Mouse (Mus musculus): ENCODE data around the gene Ppp1r8. TPM values are rescaled to one million over a fixed set of nuclear protein-coding genes. Genes with fewer than 3 reads are reported as not detected.

The Ppp1r8 gene
- polyA plus RNA-seq (2015; fragmentation: Nextera tagmentation; extraction: Ambion mirVana): 48.5 and 50.9 TPM in 2 replicates

DNA sequence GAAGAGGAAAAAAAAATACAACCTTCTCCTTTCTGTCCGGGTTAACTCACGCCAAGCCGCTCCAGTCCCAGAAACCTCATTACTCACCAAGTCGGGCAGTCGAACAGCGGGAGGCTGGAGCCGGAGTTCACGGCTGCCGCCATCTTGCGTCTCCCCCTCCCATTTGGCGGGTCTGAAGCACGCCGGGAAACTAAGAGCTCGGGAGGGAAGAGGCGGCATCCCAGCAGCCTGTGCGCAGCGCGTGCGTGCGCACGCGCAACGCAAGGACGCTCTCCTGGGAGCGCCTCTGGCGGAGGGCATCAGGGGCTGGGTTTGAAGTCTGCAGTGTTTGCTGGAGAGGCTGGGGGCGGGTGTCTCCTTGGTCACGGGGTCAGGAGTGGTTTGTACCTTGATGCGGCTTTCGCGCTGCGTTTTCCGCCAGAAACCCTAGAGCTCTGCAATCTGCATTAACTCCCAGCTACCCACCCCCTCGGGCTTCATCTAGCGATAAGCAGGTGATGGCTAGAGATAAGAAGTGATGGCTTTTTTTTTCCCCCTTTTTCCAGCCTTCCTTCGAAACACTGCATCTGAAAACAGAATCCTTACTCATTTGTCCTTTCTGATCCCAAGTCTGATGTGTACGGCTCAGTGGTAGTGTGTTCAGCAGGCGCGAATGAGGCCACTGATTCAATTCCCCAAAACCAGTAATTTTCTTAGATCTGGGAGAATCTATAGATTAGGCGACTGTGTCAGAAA, at the start of gene Ppp1r8:
Gene Ppp1r8 (minus strand): TSS at position 200 of the 735 bp plus-strand sequence.
- peaks cover 33% of the 10 kb centered on the region for H3K36me3 ChIP-seq
- WGBS: 2% methylated on average over 40 of the region's 40 CpGs
- ATAC-seq (ENCODE audit: low FRiP score): peak; percentile 99

DNA sequence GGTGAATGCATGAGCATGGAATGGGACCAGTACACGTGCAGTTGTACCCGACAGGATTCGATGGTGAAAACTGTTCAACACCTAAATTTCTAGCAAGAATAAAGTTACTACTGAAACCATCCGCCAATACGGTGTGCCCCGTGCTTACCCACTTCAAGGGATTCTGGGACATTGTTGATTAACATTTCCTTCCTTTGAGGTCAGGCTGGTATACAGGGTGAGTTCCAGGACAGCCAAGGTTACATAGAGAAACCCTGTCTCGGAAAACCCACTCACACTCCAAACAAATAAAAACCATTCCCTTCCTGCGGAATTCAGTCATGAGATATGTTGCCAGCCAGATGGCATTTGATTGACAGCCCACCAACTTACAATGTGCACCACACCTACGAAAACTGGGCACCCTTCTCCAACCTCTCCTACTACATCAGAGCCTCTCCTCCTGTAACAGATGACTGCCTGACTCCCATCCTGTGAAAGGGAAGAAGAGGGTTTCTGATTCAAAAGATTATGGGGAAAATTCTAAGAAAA, 41.9 kb upstream of the Ppp1r8 start:
- ATAC-seq (ENCODE audit: low FRiP score): peak; percentile 22; the same call in 1 of the 2 replicates
- 14% methylated on average over 9 of the region's 9 CpGs for WGBS
- Histone ChIP-seq H3K9ac (peak overlapping the region; percentile 96), H3K4me3 (peak overlapping the region; percentile 98), H3K36me3 (peaks cover 6% of the 10 kb centered on the region), H3K9me3 (no peaks in the 10 kb centered on the region), H3K4me1 (replicated peaks) (peaks cover 35% of the 10 kb centered on the region), H3K27ac (peak overlapping the region; percentile 87), H3K27me3 (no peaks in the 10 kb centered on the region), H3K4me2 (peak overlapping the region; percentile 85)

More for the DNA sequence above, at the start of gene Ppp1r8:
- Histone ChIP-seq H3K4me2 (peak within 1 kb of the TSS; percentile 77), H3K27ac (peak within 1 kb of the TSS; percentile 87), H3K4me1 (replicated peaks) (peaks cover 17% of the 10 kb centered on the region), H3K9ac (peak within 1 kb of the TSS; percentile 94), H3K4me3 (peak within 1 kb of the TSS; percentile 93), H3K9me3 (no peaks in the 10 kb centered on the region), H3K27me3 (no peaks in the 10 kb centered on the region)

DNA sequence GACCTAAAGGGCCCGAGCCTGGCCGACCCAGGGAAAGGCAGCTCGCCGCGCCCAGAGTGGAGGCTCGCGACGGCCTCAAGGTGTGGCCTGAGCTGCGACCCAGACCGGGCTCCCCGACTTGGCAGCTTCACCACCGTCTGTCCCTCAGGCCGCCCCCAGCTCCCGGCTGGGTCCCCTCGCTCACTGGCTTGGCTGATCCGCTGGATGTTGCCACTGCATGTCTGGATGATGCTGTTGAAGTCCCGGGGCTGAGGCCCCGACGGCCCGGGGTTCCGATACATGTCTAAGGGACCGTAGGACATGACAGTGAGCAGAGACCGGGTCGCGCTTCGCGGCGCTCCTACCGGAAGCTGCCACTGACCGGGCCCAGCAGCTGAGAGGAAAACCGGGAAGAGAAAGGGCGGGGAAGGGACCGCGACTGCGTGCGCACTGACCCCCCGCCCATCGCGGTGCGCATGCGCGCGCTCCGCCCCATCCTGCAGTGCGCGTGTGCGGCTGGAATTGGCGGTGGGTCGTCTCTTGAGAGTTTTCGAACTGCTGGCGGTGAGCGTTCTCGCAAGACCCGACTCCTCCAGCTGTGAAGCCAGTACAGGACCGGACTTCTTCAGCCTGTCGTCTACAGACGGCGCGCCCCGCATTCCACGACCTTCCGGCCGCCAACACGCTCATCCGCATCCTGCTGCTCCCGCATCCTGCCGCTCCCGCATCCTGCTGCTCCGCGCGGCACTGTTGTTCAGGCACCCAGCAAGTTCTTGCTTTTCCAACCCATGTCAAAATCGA, 41.3 kb upstream of the Ppp1r8 start, which contains the start of gene Stx12:
Gene Stx12 (minus strand): TSS at position 446 of the 780 bp plus-strand sequence.
- WGBS: under 1% methylated on average over 72 of the region's 72 CpGs
- ATAC-seq (ENCODE audit: low FRiP score): peak; percentile 95

DNA sequence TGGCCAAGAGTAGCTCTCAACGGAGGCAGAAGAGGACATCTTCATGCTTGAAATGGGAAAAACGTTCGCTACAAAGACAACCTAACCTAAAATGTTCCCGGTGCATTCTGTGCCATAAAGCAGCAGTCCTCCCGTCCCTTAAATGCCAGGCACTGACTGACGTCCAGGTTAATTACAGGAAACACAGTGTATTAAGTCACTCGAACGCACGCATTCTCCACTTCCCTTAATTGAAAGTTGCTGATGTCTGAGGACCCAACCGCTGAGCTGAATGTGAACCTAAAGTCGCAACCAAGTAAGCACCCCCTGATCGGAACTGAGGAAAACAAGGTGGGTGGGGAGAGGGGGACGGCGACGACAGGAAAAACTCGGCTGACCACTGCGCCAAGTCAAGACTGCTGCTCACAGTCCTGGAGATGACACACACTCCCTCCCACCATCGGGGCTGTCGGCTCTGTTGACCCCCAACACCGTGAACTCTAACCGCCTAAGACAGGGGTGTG, 40.6 kb upstream of the Ppp1r8 start:
- WGBS: 4% methylated on average over 21 of the region's 21 CpGs
- no peak for ATAC-seq (ENCODE audit: low FRiP score)
- H3K9me3 ChIP-seq: no peaks in the 10 kb centered on the region

More for the DNA sequence above, 41.3 kb upstream of the Ppp1r8 start, which contains the start of gene Stx12:
- Histone ChIP-seq H3K4me2 (peak within 1 kb of the TSS; percentile 85), H3K9me3 (no peaks in the 10 kb centered on the region), H3K4me3 (peak within 1 kb of the TSS; percentile 98), H3K27me3 (no peaks in the 10 kb centered on the region), H3K9ac (peak within 1 kb of the TSS; percentile 96), H3K27ac (peak within 1 kb of the TSS; percentile 87), H3K36me3 (peaks cover 11% of the 10 kb centered on the region), H3K4me1 (replicated peaks) (peaks cover 35% of the 10 kb centered on the region)

DNA sequence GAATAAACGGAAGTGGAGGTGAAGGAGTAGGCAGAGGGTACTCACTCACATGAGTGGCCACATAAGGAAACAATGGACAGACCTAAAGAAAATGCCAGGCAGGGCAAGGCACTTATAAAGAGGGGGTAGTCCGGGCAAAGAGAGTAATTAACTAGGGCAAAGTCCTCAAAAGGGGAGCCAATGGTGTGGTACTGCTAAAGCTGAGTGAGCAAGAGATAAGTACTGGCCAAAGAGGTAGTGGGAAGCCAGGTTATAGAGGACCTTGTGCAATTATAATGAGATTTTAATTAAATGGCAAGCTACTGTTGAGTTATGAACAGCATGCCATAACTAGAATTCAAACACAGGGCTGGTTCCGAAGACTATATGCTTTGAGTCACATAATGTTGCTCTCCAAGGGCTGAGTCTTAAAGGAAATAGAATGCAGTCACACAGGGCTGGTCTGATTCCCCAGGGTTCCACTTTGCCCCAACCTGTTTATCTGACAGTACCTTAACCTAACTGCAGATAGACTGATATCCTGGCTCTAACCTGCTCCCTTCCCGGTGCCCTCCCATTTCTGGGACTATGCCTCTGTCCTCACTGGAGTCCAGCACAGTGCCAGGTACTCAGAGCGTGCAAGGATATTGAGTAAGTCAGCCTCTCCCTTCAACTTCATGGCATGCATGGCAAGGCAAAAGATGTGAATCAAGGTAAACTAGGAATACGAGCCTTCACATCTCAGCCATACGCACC, 31.6 kb upstream of the Ppp1r8 start:
- Histone ChIP-seq H3K9ac (no peak overlapping the region), H3K9me3 (no peaks in the 10 kb centered on the region), H3K36me3 (peaks cover 25% of the 10 kb centered on the region), H3K27me3 (no peaks in the 10 kb centered on the region), H3K27ac (no peak overlapping the region), H3K4me3 (no peak overlapping the region), H3K4me2 (no peak overlapping the region), H3K4me1 (replicated peaks) (no peaks in the 10 kb centered on the region)
- no peak for ATAC-seq (ENCODE audit: low FRiP score)
- WGBS: 94% methylated on average over 7 of the region's 7 CpGs

More for the DNA sequence above, 40.6 kb upstream of the Ppp1r8 start:
- Histone ChIP-seq H3K27me3 (no peaks in the 10 kb centered on the region), H3K36me3 (peaks cover 11% of the 10 kb centered on the region), H3K4me2 (peak overlapping the region; percentile 85), H3K4me1 (replicated peaks) (peaks cover 35% of the 10 kb centered on the region), H3K9ac (peak overlapping the region; percentile 96), H3K27ac (peak overlapping the region; percentile 87), H3K4me3 (peak overlapping the region; percentile 98)

DNA sequence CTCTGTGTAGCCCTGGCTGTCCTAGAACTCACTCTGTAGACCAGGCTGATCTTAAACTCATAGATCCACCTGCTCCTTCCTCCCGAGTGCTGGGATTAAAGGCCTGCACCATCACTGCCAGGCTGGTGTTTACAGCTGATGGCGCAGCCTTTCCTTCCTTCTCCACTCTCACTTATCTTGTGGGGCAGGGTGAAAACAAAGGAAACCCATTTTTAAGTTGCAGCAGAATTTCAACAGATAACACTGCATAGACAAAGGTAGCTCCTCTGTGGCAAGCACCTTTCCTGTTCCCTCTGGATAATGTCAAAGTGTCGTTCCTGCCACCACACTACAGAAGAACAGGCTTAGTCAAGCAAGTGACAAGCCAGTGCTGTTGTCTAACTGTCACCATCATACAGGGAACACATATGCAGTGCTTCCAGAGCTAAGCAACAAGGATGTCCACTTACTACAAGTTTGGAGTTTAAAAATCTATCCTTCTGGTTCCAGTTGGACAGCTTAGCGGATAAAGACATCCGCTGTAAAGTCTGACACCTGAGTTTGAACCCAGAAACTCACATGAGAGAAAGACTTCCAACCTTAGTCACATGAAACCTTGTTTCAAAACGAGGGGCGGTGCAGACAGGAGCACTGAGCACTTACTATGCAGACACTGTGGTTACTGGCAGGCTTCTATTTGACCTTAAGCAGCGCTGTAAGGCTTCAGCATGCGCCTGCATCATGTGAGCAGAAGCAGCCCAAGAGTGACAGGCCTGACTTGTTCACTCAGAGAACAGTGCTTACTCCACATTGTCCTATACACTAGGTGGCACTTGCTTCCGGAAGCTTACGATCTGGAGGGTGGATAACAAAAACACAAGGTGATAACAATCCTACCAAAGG, 30.8 kb upstream of the Ppp1r8 start:
- no peaks in the 10 kb centered on the region for H3K9me3 ChIP-seq
- H3K27me3 ChIP-seq: no peaks in the 10 kb centered on the region
- H3K4me2 ChIP-seq: no peak overlapping the region
- no peak overlapping the region for H3K4me3 ChIP-seq
- H3K4me1 ChIP-seq (replicated peaks): no peaks in the 10 kb centered on the region
- no peak for ATAC-seq (ENCODE audit: low FRiP score)
- H3K9ac ChIP-seq: no peak overlapping the region
- H3K27ac ChIP-seq: no peak overlapping the region
- peaks cover 31% of the 10 kb centered on the region for H3K36me3 ChIP-seq
- 93% methylated on average over 11 of the region's 11 CpGs for WGBS

DNA sequence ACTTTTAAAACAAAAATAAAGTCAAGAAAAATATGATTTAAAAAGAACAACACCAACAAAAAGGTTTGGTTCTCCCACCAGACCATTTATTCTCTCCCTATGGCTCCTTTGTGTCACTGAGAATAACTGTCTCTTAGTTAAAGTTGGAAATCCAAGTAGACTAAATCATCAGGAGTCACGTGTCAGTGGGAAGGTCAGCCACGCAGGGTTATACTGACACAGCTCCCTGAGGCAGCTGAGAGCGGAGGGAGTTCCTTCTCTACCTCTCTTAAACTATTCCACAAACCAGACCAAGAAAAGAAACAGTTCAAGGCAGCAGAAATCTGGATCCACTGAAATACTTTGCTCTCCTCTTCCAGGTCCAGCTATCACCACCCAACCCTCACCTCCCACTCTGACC, 28.1 kb upstream of the Ppp1r8 start:
- H3K27me3 ChIP-seq: no peaks in the 10 kb centered on the region
- no peak overlapping the region for H3K4me3 ChIP-seq
- no peak overlapping the region for H3K4me2 ChIP-seq
- H3K9ac ChIP-seq: no peak overlapping the region
- no peak for ATAC-seq (ENCODE audit: low FRiP score)
- H3K4me1 ChIP-seq (replicated peaks): no peaks in the 10 kb centered on the region
- H3K36me3 ChIP-seq: peaks cover 54% of the 10 kb centered on the region
- WGBS: 97% methylated on average over 3 of the region's 3 CpGs
- H3K9me3 ChIP-seq: no peaks in the 10 kb centered on the region
- no peak overlapping the region for H3K27ac ChIP-seq

DNA sequence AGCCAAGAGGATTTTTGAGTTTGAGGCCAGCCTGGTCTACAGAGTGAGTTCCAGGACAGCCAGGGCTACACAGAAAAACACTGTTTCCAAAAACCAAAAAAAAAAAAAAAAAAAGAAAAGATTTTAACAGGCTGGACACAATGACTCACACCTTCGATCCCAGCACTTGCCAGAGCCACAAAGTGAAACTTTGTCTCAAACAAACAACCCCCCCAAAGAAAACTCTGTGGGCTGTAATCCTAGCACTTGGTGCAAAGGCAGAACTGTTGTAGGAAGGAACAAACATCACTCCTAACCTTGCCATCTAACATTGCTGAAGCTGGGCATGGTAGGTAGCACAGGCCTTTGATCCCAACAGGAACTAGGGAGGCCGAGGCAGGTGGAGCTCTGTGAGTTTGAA, 21.9 kb upstream of the Ppp1r8 start:
- Histone ChIP-seq H3K36me3 (peaks cover 85% of the 10 kb centered on the region), H3K4me1 (replicated peaks) (no peaks in the 10 kb centered on the region), H3K27me3 (no peaks in the 10 kb centered on the region), H3K9ac (no peak overlapping the region), H3K27ac (no peak overlapping the region), H3K4me3 (no peak overlapping the region), H3K4me2 (no peak overlapping the region), H3K9me3 (no peaks in the 10 kb centered on the region)
- 95% methylated on average over 2 of the region's 2 CpGs for WGBS
- no peak for ATAC-seq (ENCODE audit: low FRiP score)

DNA sequence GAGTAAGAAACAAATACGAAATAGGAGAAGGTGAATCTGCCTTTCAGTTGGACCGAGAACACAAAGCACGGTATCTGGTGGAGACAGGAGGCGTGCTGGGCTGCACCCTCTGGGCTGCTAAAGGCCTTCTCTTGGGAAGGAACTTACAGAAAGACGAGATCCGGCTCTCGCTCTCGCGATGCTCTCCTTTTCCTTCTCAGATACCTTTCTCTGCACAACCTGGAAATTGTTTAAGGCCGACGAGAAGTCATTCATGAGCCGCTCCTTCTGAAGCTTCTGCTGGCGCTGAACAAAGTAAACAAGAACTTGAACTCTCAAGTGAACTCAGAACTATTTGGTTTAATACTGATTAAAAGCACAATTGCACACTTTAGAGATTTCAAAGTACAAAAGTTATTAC, 20.0 kb upstream of the Ppp1r8 start:
- Histone ChIP-seq H3K36me3 (peaks cover 83% of the 10 kb centered on the region), H3K4me3 (no peak overlapping the region), H3K9me3 (no peaks in the 10 kb centered on the region), H3K4me2 (no peak overlapping the region), H3K27me3 (no peaks in the 10 kb centered on the region), H3K27ac (no peak overlapping the region), H3K9ac (no peak overlapping the region), H3K4me1 (replicated peaks) (no peaks in the 10 kb centered on the region)
- WGBS: 94% methylated on average over 13 of the region's 13 CpGs
- ATAC-seq (ENCODE audit: low FRiP score): no peak

DNA sequence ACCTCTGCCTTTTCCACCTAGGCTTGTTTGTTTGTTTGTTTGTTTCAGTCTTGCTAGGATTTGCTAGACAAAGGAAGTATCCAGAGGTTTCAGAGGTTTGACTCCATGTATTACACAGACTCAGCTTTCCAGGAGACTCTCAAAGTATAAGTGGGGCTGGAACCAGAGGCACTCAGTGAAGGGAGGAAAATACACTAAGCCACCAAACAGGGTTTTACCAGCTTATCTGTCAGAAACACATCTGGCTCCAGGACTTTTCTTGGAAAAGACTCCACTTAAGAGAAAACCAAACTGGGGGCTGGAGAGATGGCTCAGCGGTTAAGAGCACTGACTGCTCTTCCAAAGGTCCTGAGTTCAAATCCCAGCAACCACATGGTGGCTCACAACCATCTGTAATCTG, 17.9 kb upstream of the Ppp1r8 start:
- Histone ChIP-seq H3K9ac (no peak overlapping the region), H3K9me3 (no peaks in the 10 kb centered on the region), H3K4me1 (replicated peaks) (no peaks in the 10 kb centered on the region), H3K4me3 (no peak overlapping the region), H3K4me2 (no peak overlapping the region), H3K27me3 (no peaks in the 10 kb centered on the region), H3K27ac (no peak overlapping the region), H3K36me3 (peaks cover 83% of the 10 kb centered on the region)
- WGBS: 86% methylated on average over 1 of the region's 1 CpGs
- ATAC-seq (ENCODE audit: low FRiP score): no peak

DNA sequence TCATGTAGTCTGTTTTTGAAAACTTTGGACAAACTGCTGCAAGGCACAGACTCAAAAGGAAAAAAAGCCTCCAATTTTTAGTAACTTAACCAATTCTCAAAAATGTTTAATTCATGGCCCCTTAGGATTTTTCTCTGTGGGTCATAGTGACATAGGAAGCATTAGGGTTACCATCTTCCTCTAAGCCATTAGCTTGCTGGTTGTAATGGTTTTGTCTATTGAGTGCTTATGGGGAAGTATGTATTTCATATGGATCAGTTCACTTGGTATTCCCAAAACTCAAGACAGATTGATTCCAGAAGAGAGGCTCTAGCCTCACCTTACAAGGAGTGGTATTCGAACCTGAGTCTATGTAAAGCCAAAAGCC, 719 bp upstream of the Ppp1r8 start:
- 95% methylated on average over 1 of the region's 1 CpGs for WGBS
- Histone ChIP-seq H3K4me3 (peak overlapping the region; percentile 93), H3K9ac (peak overlapping the region; percentile 94), H3K9me3 (no peaks in the 10 kb centered on the region), H3K27ac (peak overlapping the region; percentile 87), H3K27me3 (no peaks in the 10 kb centered on the region), H3K4me1 (replicated peaks) (peaks cover 17% of the 10 kb centered on the region), H3K36me3 (peaks cover 31% of the 10 kb centered on the region), H3K4me2 (peak overlapping the region; percentile 77)
- no peak for ATAC-seq (ENCODE audit: low FRiP score)

All from hindbrain, embryonic 13.5 days (tissue).